Mouse (Mus musculus): Measurements from ENCODE around the gene Rnls.
A peak's percentile ranks its signal among the peaks of the same experiment; 100 is the strongest.

Rnls gene

GRCm38 (mm10) chr19:33259164-33259563 lies 132.9 kb downstream of the Rnls start:
- DNase-seq: no peak

- DNase-seq: no peak
These were observed 138.2 kb downstream of the Rnls start for GRCm38 (mm10) chr19:33253893-33254292.

GRCm38 (mm10) chr19:33252226-33252625 lies 139.9 kb downstream of the Rnls start:
- DNase-seq: no peak

- DNase-seq: no peak
These were observed 147.9 kb downstream of the Rnls start for GRCm38 (mm10) chr19:33244196-33244595.

- no peak for DNase-seq
These were observed 151.7 kb downstream of the Rnls start for GRCm38 (mm10) chr19:33240386-33240785.

GRCm38 (mm10) chr19:33232902-33233301 lies 159.2 kb downstream of the Rnls start:
- DNase-seq: no peak

- DNase-seq: no peak
These were observed 160.8 kb downstream of the Rnls start for GRCm38 (mm10) chr19:33231303-33231702.

- DNase-seq: peak; percentile 79
These were observed 165.1 kb downstream of the Rnls start for GRCm38 (mm10) chr19:33227004-33227403.

GRCm38 (mm10) chr19:33225858-33226705 lies 166.0 kb downstream of the Rnls start:
- no peak for DNase-seq

- DNase-seq: no peak
These were observed 167.1 kb downstream of the Rnls start for GRCm38 (mm10) chr19:33225002-33225376.

GRCm38 (mm10) chr19:33224181-33225001 lies 167.7 kb downstream of the Rnls start:
- DNase-seq: peak; percentile 30

GRCm38 (mm10) chr19:33223766-33224165 lies 168.3 kb downstream of the Rnls start:
- no peak for DNase-seq

- DNase-seq: peak; percentile 59
These were observed 168.8 kb downstream of the Rnls start for GRCm38 (mm10) chr19:33223276-33223675.

GRCm38 (mm10) chr19:33222595-33223223 lies 169.4 kb downstream of the Rnls start:
- peak; percentile 4 for DNase-seq

GRCm38 (mm10) chr19:33217791-33218300 lies 174.2 kb downstream of the Rnls start:
- peak; percentile 48 for DNase-seq

GRCm38 (mm10) chr19:33209709-33210108 lies 182.4 kb downstream of the Rnls start:
- no peak for DNase-seq

GRCm38 (mm10) chr19:33207991-33208390 lies 184.1 kb downstream of the Rnls start:
- DNase-seq: no peak

- no peak for DNase-seq
These were observed 186.7 kb downstream of the Rnls start for GRCm38 (mm10) chr19:33205389-33205788.

- no peak for DNase-seq
These were observed 189.7 kb downstream of the Rnls start for GRCm38 (mm10) chr19:33202422-33202821.

GRCm38 (mm10) chr19:33201181-33201580 lies 190.9 kb downstream of the Rnls start:
- DNase-seq: no peak

- no peak for DNase-seq
These were observed 200.0 kb downstream of the Rnls start for GRCm38 (mm10) chr19:33192064-33192463.

GRCm38 (mm10) chr19:33188766-33189165 lies 203.3 kb downstream of the Rnls start:
- no peak for DNase-seq

- no peak for DNase-seq
These were observed 212.5 kb downstream of the Rnls start for GRCm38 (mm10) chr19:33179595-33179994.

All from lung, postnatal 14 days (tissue).